Mouse (Mus musculus) fibroblast of lung, adult 2 months (primary cell): ENCODE measurements around the gene Pgm1.

Experiments
- DNase-seq: peaks from one replicate; pipeline ENCODE4 v3.0.0-alpha.2; 2011; ENCODE audit warnings: low read depth

Gene Pgm1

GRCm38 (mm10) chr4:99957186-99957585, 28.0 kb downstream of the Pgm1 start:
- DNase-seq = no peak

DNA sequence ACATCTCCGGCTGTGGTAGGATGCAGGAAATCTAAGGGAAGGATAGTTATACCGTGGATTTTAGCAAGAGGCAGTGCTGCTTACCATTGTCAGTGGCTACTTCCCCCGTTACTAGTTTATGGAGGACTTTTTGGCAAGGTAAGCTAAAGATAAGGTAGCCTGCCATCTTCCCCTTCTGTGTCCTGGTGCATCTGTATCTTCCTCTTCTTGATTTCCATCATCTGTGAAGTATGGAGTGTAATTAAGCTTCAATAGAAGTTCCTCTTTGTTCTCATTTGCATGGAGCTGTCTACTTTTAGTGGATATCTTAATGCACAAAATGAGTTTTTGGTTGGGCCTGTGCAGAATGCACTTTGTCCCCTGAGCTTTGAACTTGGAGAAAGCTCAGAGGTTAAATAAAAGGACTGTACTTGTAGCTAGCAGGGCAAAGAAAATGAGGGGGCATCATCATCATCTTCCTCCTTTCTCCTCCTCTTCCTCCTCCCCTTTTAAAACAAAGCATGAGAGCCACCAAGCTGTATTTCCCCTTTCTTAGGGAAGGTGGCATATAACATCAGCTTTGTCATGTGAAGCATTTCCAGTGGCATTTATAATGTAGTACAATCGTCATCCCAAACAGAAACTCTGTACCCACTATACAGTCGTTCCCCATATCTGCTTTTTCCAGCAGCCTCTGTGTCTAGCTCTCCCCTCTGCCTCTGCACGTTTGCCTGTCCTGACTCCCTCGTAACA, 29.0 kb downstream of the Pgm1 start:
- no peak for DNase-seq

GRCm38 (mm10) chr4:99959308-99959707, 30.1 kb downstream of the Pgm1 start:
- DNase-seq = no peak

GRCm38 (mm10) chr4:99966555-99966954, 37.3 kb downstream of the Pgm1 start:
- DNase-seq = no peak

DNA sequence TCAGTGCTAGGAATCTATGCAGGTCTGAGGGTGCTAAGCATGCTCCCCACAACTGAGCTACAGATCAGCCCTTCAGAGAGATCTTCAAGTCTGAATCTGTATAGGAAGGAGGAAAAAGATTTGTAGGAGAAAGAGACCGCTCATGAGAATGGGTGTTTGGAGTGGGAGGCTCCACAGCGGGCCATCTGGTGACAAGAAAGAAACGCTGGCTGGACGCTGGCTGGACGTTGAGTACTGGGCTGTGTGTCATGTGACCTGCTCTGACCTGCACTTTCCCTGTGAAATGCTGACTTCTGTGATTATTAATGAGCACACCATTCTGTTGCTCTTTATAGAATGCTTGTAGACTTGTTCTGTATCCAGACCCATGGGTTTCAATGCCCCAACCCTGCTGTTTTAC, 40.1 kb downstream of the Pgm1 start:
- DNase-seq = no peak

DNA sequence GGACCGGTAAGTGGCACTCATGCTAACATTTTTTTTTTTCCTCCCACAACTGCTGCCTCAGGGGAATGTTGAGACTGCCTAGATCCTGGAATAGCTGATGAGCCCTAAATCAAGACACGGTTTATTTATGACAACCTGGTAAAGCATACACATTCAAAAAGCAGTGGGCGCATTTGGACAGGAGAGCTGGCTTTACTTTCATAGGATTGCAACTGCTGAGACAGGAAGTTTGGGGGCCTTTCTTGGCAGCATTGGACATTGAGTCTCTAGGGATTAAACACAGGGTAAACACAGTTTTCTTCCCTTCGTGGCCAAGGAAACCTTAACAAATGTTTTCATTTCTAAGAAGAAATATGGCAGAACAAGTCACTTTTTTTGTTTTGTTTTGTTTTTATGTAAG, 40.9 kb downstream of the Pgm1 start:
- no peak for DNase-seq

DNA sequence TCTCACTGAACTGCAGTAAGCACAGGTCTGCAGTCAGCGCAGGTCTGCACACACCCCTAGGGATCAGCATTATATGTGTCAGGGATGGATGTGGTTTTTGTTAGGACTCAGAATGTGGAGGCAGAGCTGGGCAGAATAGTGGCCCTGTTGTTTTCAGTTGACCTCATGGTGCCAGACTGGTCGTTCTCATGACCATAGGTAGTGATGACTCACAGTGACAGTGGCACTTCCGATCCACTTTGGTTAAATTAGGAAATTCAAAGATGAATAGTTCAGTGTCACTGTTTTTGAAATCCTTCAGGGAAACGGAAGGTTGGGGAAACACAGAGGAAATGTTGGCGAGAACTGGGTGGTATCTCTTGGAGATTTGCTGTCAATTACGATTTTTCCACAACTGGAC, 43.7 kb downstream of the Pgm1 start:
- DNase-seq = no peak

- DNase-seq = no peak
Observed at GRCm38 (mm10) chr4:99973931-99974330, 44.7 kb downstream of the Pgm1 start.

DNA sequence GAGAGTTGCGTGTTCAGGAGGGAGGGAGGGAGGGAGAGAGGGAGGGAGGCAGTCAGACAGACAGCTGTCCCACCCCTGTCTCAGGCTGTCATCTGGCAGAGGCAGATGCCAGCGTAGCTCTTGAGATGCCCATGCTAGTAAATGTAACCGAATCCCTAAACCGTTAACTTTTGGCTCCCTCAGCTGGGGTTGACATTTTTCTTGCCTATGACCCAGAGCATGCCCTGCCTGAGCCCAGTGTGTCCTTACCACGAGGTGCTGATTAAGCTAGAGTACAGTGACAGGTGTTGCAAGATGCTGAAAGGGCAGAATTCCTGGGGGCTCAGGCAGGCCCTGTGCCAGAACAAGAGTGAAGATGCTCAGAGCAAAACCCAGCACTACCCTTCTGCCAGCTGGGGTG, 45.2 kb downstream of the Pgm1 start:
- DNase-seq = no peak

DNA sequence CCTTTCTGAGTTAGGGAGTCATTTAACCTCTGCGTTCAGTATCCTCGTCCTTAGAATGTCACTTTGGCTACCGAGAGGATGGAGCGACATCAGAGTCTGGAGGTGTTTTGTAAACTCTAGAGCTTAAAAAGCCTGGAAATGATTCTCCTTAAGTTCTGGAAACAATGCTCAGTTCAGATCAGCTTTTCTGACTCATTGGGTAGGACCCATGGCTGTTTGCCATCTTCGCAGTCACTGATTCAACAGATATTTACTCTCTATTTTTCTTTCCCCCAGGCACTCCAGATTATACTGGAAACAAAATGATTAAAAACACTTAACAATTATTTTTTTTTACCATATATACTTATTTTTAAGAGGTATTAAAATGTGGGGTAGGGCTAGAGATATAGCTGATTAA, 50.1 kb downstream of the Pgm1 start:
- peak; percentile 65 for DNase-seq

- no peak for DNase-seq
Observed at GRCm38 (mm10) chr4:99981216-99981615, 52.0 kb downstream of the Pgm1 start.

- no peak for DNase-seq
Observed at GRCm38 (mm10) chr4:99983652-99984368, 54.6 kb downstream of the Pgm1 start.

GRCm38 (mm10) chr4:99984369-99984752, 55.1 kb downstream of the Pgm1 start:
- DNase-seq = no peak

GRCm38 (mm10) chr4:99985086-99985485, 55.9 kb downstream of the Pgm1 start:
- no peak for DNase-seq

- DNase-seq = no peak
Observed at GRCm38 (mm10) chr4:99985631-99986030, 56.4 kb downstream of the Pgm1 start.

DNA sequence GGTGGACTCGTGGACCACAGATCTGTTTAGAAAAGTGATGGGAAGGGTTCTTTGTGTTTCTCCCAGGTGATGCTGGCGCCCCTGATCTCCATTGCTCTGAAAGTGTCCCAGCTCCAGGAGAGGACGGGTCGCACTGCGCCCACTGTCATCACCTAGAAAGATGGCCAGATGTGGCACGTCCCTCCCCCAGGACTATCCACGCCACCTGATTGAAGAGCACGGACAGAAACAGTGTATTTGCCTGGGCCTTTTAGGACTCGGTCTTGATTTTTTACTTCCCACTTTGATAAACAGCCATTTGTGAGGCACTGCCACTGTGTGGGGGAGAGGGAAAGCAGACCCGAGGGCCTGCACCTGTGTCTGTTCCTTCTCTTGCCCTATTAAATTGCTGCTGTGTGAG, 57.4 kb downstream of the Pgm1 start:
- DNase-seq = no peak

DNA sequence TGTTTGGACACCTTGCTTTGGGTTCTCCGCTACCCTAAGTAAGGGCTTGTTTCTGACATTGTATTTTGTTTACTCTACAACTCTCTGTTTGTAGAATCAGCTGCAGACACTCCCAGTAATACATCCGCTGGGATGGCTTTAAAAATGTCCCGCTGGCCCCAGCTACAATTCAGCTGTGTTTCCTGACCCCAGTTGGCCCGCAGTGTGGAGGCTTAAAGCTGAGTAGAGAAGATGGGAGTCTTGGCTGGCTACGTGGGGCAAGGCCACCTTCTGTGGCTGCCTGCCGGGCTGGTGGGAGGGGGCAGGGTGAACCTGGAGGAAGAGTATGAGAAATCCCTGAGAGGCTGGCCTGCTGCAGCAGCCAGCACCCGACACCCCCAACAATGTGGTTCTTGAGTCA, 59.6 kb downstream of the Pgm1 start:
- DNase-seq = no peak

GRCm38 (mm10) chr4:100000971-100001370, 71.8 kb downstream of the Pgm1 start:
- DNase-seq = no peak

DNA sequence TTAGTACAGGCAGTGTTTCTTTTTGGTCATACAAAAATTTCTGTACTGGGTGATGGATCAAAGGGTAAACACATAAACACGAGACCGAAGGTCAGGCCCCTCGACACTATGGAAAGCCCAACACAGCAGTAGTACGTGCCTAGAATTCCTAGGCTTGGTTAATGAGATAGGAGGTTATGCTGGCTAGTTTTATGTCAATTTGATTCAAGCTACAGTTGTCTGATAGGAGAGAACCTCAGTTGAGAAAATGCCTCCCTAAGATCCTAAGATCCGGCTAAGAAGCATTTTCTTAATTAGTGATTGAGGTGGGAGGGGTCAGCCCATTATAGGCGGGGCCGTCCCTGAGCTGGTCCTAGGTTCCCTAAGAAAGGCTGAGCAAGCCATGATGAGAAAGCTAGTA, 72.6 kb downstream of the Pgm1 start:
- no peak for DNase-seq

DNA sequence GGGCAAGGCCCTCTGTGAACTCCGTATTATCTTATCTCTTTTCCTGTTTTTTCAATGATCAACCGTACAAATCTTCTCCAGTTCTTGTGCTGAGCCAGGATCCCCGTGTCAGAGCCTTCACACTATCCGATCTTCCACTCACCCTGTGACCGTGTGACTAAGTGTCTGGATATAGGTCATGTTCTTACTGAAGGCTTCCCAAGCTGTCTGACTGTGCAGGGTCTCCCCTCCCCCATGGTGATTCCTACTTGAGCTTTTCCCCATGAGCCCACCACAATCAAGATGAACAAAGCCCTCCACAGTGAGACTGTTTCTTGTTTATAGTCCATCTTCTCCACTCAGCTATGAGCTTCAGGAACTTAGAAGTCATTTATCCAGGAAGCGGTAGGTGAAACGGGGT, 78.5 kb downstream of the Pgm1 start:
- DNase-seq = no peak

DNA sequence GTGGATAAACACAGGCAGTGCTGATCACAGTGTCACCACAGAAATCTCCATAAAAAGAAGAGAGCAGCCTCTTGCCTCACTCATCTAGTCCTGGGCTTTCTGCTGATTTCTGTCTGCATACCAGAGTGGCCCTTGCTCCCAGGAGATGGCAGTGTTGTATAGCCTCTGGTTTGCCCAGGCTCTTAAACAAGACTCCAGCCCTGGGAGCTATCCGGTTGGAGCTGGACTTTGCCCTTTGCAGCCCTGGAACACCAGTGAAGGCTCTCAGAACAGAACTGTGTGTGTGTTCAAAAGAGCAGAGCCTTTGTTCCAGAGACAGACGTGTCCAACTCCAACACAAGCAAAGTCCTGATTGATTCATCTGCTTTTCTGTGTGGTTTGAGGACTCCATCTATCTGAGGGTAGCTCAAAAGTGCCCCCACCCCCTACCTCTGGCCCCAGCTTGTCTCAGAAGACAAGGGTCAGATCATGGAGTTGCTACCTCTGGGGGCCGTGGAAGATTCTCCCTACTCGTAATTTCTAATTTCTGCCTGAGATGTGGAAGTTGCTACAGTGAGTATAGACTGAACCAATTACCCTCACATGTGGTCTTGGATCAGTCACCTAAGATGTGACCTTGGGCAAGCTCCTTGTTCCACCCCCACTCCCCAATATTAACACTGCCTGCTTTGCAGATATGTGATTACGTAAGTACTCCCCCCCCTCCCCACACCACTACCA, 79.3 kb downstream of the Pgm1 start:
- DNase-seq = peak; percentile 49

GRCm38 (mm10) chr4:100009211-100009678, 80.0 kb downstream of the Pgm1 start:
- no peak for DNase-seq

GRCm38 (mm10) chr4:100010916-100011315, 81.7 kb downstream of the Pgm1 start:
- DNase-seq = no peak
